Mouse (Mus musculus): ENCODE data around the gene Vmn1r18.
"Not testable (repeated sequence)": the region's sequence is repeated elsewhere in the genome, so short reads cannot be mapped to it uniquely, and the experiment has no call there.

The Vmn1r18 gene

GRCm38 (mm10) chr6:57395683-57396082, at the start of gene Vmn1r18:
Gene Vmn1r18 (minus strand): TSS chr6:57395783.
- DNase-seq (ENCODE audit: low read depth, low spot score) = no peak

DNA sequence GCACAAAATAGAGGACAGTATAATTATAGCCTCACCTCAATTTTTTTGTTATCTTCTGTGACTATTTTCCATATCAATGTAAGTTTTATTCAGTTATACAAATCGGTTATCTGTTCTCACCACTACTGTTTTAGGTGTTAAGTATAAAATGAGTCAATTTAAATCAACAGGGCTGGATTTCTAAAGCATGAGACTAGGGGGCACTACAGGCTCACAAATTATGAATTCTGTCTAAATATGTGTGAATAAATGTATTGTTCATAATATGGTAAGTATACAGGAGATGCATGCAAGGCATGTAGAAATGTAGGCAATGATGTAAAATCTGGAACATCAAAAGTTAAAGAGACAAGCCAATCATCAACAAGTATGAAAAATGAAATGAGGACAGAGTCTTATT, 35.6 kb upstream of the Vmn1r18 start:
- DNase-seq (ENCODE audit: low read depth, low spot score) = no peak

DNA sequence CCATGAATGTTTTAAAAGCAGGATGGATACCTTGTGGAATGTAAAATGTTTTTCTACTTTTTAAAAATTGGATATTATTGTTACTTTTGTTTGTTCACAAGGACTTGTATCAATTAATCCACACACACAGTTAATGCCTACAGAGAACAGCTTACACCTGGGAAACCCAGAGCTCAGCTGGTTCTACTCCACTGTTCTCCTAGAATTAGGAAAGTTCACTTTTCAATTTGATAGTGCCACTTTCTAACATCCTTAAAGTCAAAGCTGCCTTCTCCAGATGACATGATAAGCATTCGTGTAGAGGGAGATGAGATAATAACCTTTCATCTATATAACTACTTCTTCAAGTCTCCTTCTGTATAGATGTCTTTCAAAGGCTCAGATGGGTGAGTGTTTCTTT, 33.0 kb upstream of the Vmn1r18 start, which contains the start of gene Vmn1r20:
TSS of gene Vmn1r20 (plus strand) at position 301 of the 400 bp plus-strand sequence.
- DNase-seq (ENCODE audit: low read depth, low spot score) = no peak

DNA sequence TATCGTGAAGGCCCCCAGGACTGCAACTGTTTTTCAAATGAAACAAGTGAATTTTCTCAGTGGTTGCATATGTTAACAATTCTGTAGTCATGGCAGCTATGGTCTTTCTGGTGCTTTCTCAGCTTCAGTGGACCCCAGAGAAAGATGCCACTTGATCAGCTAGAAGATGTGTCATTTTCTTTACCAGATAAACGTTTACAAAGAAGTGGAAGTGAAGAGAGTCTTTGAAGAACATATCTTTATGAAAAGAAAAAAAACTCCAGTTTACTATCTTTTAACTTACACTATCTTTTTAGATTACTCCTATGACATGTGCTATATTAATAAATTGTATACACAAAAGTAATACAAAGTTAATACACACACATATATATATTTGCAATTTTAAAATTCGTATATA, 7.9 kb upstream of the Vmn1r18 start, which contains the start of gene Vmn1r19:
TSS of gene Vmn1r19 (plus strand) at position 301 of the 400 bp plus-strand sequence.
- not testable (repeated sequence) for DNase-seq (ENCODE audit: low read depth, low spot score)

GRCm38 (mm10) chr6:57367496-57367895, 28.1 kb downstream of the Vmn1r18 start:
- DNase-seq (ENCODE audit: low read depth, low spot score) = no peak

GRCm38 (mm10) chr6:57365866-57366265, 29.7 kb downstream of the Vmn1r18 start:
- not testable (repeated sequence) for DNase-seq (ENCODE audit: low read depth, low spot score)

DNA sequence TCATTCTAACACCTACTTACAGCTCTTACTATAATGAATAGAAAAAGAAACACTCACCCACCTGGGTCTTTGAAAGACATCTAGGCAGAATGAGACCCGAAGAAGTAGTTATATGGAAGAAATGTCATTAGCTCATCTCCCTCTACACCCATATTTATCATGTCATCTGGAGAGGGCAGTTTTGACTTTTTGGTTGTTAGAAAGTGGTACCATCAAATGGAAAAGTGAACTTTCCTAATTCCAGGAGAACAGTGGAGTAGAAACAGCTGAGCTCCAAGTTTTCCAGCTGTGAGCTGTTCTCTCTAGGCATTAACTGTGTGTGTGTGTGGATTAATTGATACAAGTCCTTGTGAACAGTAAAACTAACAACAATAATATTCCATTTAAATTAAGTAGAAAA, 32.0 kb downstream of the Vmn1r18 start, which contains the start of gene Vmn1r17:
TSS of gene Vmn1r17 (minus strand) at position 101 of the 400 bp plus-strand sequence.
- no peak for DNase-seq (ENCODE audit: low read depth, low spot score)

GRCm38 (mm10) chr6:57356864-57357263, 38.7 kb downstream of the Vmn1r18 start:
- no peak for DNase-seq (ENCODE audit: low read depth, low spot score)

DNA sequence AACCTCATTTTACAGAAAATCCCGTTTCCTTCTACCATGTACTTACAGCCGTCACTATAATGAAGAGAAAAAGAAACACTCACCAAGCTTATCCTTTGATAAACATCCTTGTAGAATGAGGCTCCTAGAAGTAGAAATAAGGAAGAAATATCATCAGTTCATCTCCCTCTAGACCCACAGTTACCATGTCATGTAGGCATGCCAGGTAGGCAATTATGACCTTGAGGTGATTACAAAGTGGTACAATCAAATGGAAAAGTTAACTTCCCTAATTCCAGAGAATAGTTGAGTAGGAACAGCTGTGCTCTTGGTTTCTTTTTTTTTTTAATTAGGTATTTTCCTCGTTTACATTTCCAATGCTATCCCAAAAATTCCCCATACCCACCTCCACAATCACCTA, 66.2 kb downstream of the Vmn1r18 start, which contains the start of gene Vmn1r16:
TSS of gene Vmn1r16 (minus strand) at position 101 of the 400 bp plus-strand sequence.
- DNase-seq (ENCODE audit: low read depth, low spot score) = no peak
